Mouse (Mus musculus): Measurements from ENCODE around the gene Erfe. TPM values are rescaled to one million over a fixed set of nuclear protein-coding genes. Genes with fewer than 3 reads are reported as not detected.

The Erfe gene
- polyA plus RNA-seq (2015; fragmentation: Nextera tagmentation; extraction: Ambion mirVana), result 2.2 and 2.4 TPM in 2 replicates

GRCm38 (mm10) chr1:91366215-91367108, at the start of gene Erfe:
Erfe (plus strand) TSS chr1:91366430.
- H3K9ac ChIP-seq, result peak within 1 kb of the TSS; percentile 37
- no peaks in the 10 kb centered on the region for H3K9me3 ChIP-seq (replicated peaks)
- peaks cover 15% of the 10 kb centered on the region for H3K4me1 ChIP-seq
- peaks cover 18% of the 10 kb centered on the region for H3K36me3 ChIP-seq
- H3K27ac ChIP-seq (replicated peaks), result 0 out of 2 replicates have a peak within 1 kb of the TSS, but pooled peaks have one; percentile 39
- H3K27me3 ChIP-seq, result no peaks in the 10 kb centered on the region
- under 1% methylated on average over 68 of the region's 68 CpGs for WGBS
- ATAC-seq (ENCODE audit: insufficient number of reproducible peaks, low FRiP score, low TSS enrichment, low read depth), result peak; percentile 21; the same call in 1 of the 2 replicates
- peak within 1 kb of the TSS; percentile 50 for H3K4me3 ChIP-seq (replicated peaks)
- peak within 1 kb of the TSS; percentile 98 for H3K4me2 ChIP-seq (replicated peaks)

GRCm38 (mm10) chr1:91317656-91318055, 48.6 kb upstream of the Erfe start:
- no peak for ATAC-seq (ENCODE audit: insufficient number of reproducible peaks, low FRiP score, low TSS enrichment, low read depth)
- Histone ChIP-seq H3K27me3 (no peaks in the 10 kb centered on the region; the same call in 1 of the 2 replicates), H3K4me3 (replicated peaks) (no peak overlapping the region), H3K9ac (no peak overlapping the region), H3K4me2 (replicated peaks) (no peak overlapping the region), H3K27ac (replicated peaks) (no peak overlapping the region), H3K9me3 (replicated peaks) (no peaks in the 10 kb centered on the region), H3K4me1 (peaks cover 18% of the 10 kb centered on the region), H3K36me3 (no peaks in the 10 kb centered on the region)
- 80% methylated on average over 6 of the region's 6 CpGs for WGBS

- H3K9ac ChIP-seq, result no peak within 1 kb of the TSS
- no peak for ATAC-seq (ENCODE audit: insufficient number of reproducible peaks, low FRiP score, low TSS enrichment, low read depth)
- 67% methylated on average over 19 of the region's 19 CpGs for WGBS
These were observed 44.3 kb upstream of the Erfe start, which contains the start of gene Espnl for GRCm38 (mm10) chr1:91321760-91322438. Espnl (plus strand) TSS chr1:91322075.

GRCm38 (mm10) chr1:91324646-91325045, 41.6 kb upstream of the Erfe start:
- H3K4me2 ChIP-seq (replicated peaks), result no peak overlapping the region
- no peak overlapping the region for H3K4me3 ChIP-seq (replicated peaks)
- H3K4me1 ChIP-seq, result peaks cover 10% of the 10 kb centered on the region; the same call in 1 of the 2 replicates
- WGBS, result 62% methylated on average over 2 of the region's 2 CpGs
- H3K27me3 ChIP-seq, result no peaks in the 10 kb centered on the region
- H3K36me3 ChIP-seq, result no peaks in the 10 kb centered on the region
- no peak for ATAC-seq (ENCODE audit: insufficient number of reproducible peaks, low FRiP score, low TSS enrichment, low read depth)
- H3K9ac ChIP-seq, result no peak overlapping the region
- no peaks in the 10 kb centered on the region for H3K9me3 ChIP-seq (replicated peaks)
- no peak overlapping the region for H3K27ac ChIP-seq (replicated peaks)

More at GRCm38 (mm10) chr1:91321760-91322438, 44.3 kb upstream of the Erfe start, which contains the start of gene Espnl:
- no peak within 1 kb of the TSS for H3K27ac ChIP-seq (replicated peaks)
- H3K9me3 ChIP-seq (replicated peaks), result no peaks in the 10 kb centered on the region
- no peaks in the 10 kb centered on the region for H3K27me3 ChIP-seq
- no peak within 1 kb of the TSS for H3K4me2 ChIP-seq (replicated peaks)
- H3K36me3 ChIP-seq, result no peaks in the 10 kb centered on the region
- no peak within 1 kb of the TSS for H3K4me3 ChIP-seq (replicated peaks)
- peaks cover 7% of the 10 kb centered on the region; the same call in 1 of the 2 replicates for H3K4me1 ChIP-seq

GRCm38 (mm10) chr1:91325488-91326042, 40.7 kb upstream of the Erfe start:
- no peaks in the 10 kb centered on the region for H3K9me3 ChIP-seq (replicated peaks)
- H3K27me3 ChIP-seq, result no peaks in the 10 kb centered on the region
- H3K27ac ChIP-seq (replicated peaks), result no peak overlapping the region
- WGBS, result 72% methylated on average over 4 of the region's 4 CpGs
- H3K4me1 ChIP-seq, result peaks cover 10% of the 10 kb centered on the region; the same call in 1 of the 2 replicates
- H3K4me3 ChIP-seq (replicated peaks), result no peak overlapping the region
- ATAC-seq (ENCODE audit: insufficient number of reproducible peaks, low FRiP score, low TSS enrichment, low read depth), result no peak
- no peak overlapping the region for H3K9ac ChIP-seq
- no peak overlapping the region for H3K4me2 ChIP-seq (replicated peaks)
- H3K36me3 ChIP-seq, result no peaks in the 10 kb centered on the region

GRCm38 (mm10) chr1:91332102-91332501, 34.1 kb upstream of the Erfe start:
- 34% methylated on average over 4 of the region's 4 CpGs for WGBS
- Histone ChIP-seq H3K27me3 (no peaks in the 10 kb centered on the region), H3K36me3 (no peaks in the 10 kb centered on the region), H3K4me3 (replicated peaks) (no peak overlapping the region), H3K9ac (no peak overlapping the region), H3K27ac (replicated peaks) (no peak overlapping the region), H3K4me2 (replicated peaks) (no peak overlapping the region), H3K9me3 (replicated peaks) (no peaks in the 10 kb centered on the region), H3K4me1 (peaks cover 3% of the 10 kb centered on the region; the same call in 1 of the 2 replicates)
- no peak for ATAC-seq (ENCODE audit: insufficient number of reproducible peaks, low FRiP score, low TSS enrichment, low read depth)

- no peaks in the 10 kb centered on the region for H3K27me3 ChIP-seq
- no peak overlapping the region for H3K4me2 ChIP-seq (replicated peaks)
- H3K4me3 ChIP-seq (replicated peaks), result no peak overlapping the region
- H3K27ac ChIP-seq (replicated peaks), result no peak overlapping the region
- H3K9ac ChIP-seq, result no peak overlapping the region
- no peak for ATAC-seq (ENCODE audit: insufficient number of reproducible peaks, low FRiP score, low TSS enrichment, low read depth)
- no peaks in the 10 kb centered on the region for H3K36me3 ChIP-seq
- no peaks in the 10 kb centered on the region for H3K9me3 ChIP-seq (replicated peaks)
- H3K4me1 ChIP-seq, result no peaks in the 10 kb centered on the region
These were observed 32.6 kb upstream of the Erfe start for GRCm38 (mm10) chr1:91333582-91333981.

GRCm38 (mm10) chr1:91337355-91337754, 28.9 kb upstream of the Erfe start:
- Histone ChIP-seq H3K4me2 (replicated peaks) (no peak overlapping the region), H3K4me3 (replicated peaks) (no peak overlapping the region), H3K27ac (replicated peaks) (no peak overlapping the region), H3K36me3 (no peaks in the 10 kb centered on the region), H3K9me3 (replicated peaks) (no peaks in the 10 kb centered on the region), H3K4me1 (no peaks in the 10 kb centered on the region), H3K27me3 (0 out of 2 replicates have a peak, but pooled peaks cover under 1% of the 10 kb centered on the region), H3K9ac (no peak overlapping the region)
- WGBS, result 89% methylated on average over 7 of the region's 7 CpGs
- no peak for ATAC-seq (ENCODE audit: insufficient number of reproducible peaks, low FRiP score, low TSS enrichment, low read depth)

- Histone ChIP-seq H3K4me2 (replicated peaks) (no peak overlapping the region), H3K4me1 (peaks cover 16% of the 10 kb centered on the region), H3K9ac (no peak overlapping the region), H3K27ac (replicated peaks) (no peak overlapping the region), H3K4me3 (replicated peaks) (no peak overlapping the region), H3K36me3 (no peaks in the 10 kb centered on the region), H3K27me3 (peaks cover 46% of the 10 kb centered on the region), H3K9me3 (replicated peaks) (no peaks in the 10 kb centered on the region)
- WGBS, result 75% methylated on average over 3 of the region's 3 CpGs
- no peak for ATAC-seq (ENCODE audit: insufficient number of reproducible peaks, low FRiP score, low TSS enrichment, low read depth)
These were observed 22.2 kb upstream of the Erfe start for GRCm38 (mm10) chr1:91344001-91344400.

GRCm38 (mm10) chr1:91344921-91345685, 21.1 kb upstream of the Erfe start:
- H3K9ac ChIP-seq, result no peak overlapping the region
- no peaks in the 10 kb centered on the region for H3K9me3 ChIP-seq (replicated peaks)
- H3K36me3 ChIP-seq, result no peaks in the 10 kb centered on the region
- WGBS, result 2% methylated on average over 68 of the region's 68 CpGs
- no peak overlapping the region for H3K27ac ChIP-seq (replicated peaks)
- H3K4me1 ChIP-seq, result peaks cover 16% of the 10 kb centered on the region
- peak overlapping the region; percentile 48 for H3K4me2 ChIP-seq (replicated peaks)
- peak overlapping the region; percentile 31 for H3K4me3 ChIP-seq (replicated peaks)
- no peak for ATAC-seq (ENCODE audit: insufficient number of reproducible peaks, low FRiP score, low TSS enrichment, low read depth)
- peaks cover 46% of the 10 kb centered on the region for H3K27me3 ChIP-seq

Measured in embryonic facial prominence, embryonic 15.5 days (tissue).